In genomic region chr1:194610516-194610915, GRCm38 (mm10) we compare ENCODE assay signal across 12 mouse cellular contexts. TPM values are rescaled to one million over a fixed set of nuclear protein-coding genes. Genes with fewer than 3 reads are reported as not detected.
A peak's percentile ranks its signal among the peaks of the same experiment; 100 is the strongest.
DNase-seq lines count a peak whose midpoint lies in the region; ATAC-seq and TF ChIP-seq lines count a peak whose summit lies in the region.
"Had no signal": no experiment of that assay in that cellular context is flagged by ENCODE, and none has a peak within 500 bp of the region (broad histone marks: within the 10 kb centered on the region; RNA-seq: fewer than 3 reads in every experiment).

No protein-coding gene starts in this region.

- DNase-seq in heart, adult 11 months = peak; percentile 87
- no peak for DNase-seq in heart, postnatal 14 days
- DNase-seq in lung, postnatal 10 days = peak; percentile 30
- DNase-seq in lung, postnatal 4 days = no peak
- DNase-seq in stomach, postnatal 0 days (ENCODE audit: low spot score) = peak; percentile 45
- no peak for DNase-seq in MN1 (ENCODE audit: low spot score)
- no peak for DNase-seq in frontal cortex, adult 2 months (ENCODE audit: extremely low spot score in 1 of 2, low spot score in 1 of 2)

- TF ChIP-seq EP300 in stomach, postnatal 0 days (optimal IDR thresholded peaks at IDR 0.05) = no peak

- H3K4me2 ChIP-seq in limb, embryonic 13.5 days (replicated peaks) = no peak overlapping the region
- no peak overlapping the region for H3K4me2 ChIP-seq in stomach, postnatal 0 days (replicated peaks; ENCODE audit: low read depth)
- H3K4me2 ChIP-seq: lung, embryonic 15.5 days; neural tube, embryonic 12.5 days had no signal

- H3K27me3 ChIP-seq in limb, embryonic 13.5 days = no peaks in the 10 kb centered on the region; the same call in 1 of the 2 replicates
- no peaks in the 10 kb centered on the region for H3K27me3 ChIP-seq in stomach, postnatal 0 days (ENCODE audit: control insufficient read depth, insufficient read depth, low read length)
- H3K27me3 ChIP-seq: lung, embryonic 15.5 days; neural tube, embryonic 12.5 days had no signal

- H3K27ac ChIP-seq in limb, embryonic 13.5 days = no peak overlapping the region
- no peak overlapping the region for H3K27ac ChIP-seq in stomach, postnatal 0 days (replicated peaks)
- H3K27ac ChIP-seq: lung, embryonic 15.5 days; neural tube, embryonic 12.5 days had no signal

- no peak overlapping the region for H3K9ac ChIP-seq in limb, embryonic 13.5 days
- H3K9ac ChIP-seq in stomach, postnatal 0 days (ENCODE audit: low read length) = no peak overlapping the region
- H3K9ac ChIP-seq: lung, embryonic 15.5 days; neural tube, embryonic 12.5 days had no signal

- peaks cover 7% of the 10 kb centered on the region for H3K4me1 ChIP-seq in limb, embryonic 13.5 days
- 0 out of 2 replicates have a peak, but pooled peaks cover 3% of the 10 kb centered on the region for H3K4me1 ChIP-seq in stomach, postnatal 0 days (replicated peaks; ENCODE audit: control insufficient read depth, insufficient read depth)

- H3K36me3 ChIP-seq in limb, embryonic 13.5 days = no peaks in the 10 kb centered on the region
- H3K36me3 ChIP-seq in stomach, postnatal 0 days (ENCODE audit: control insufficient read depth, insufficient read depth, low read length) = no peaks in the 10 kb centered on the region
- H3K36me3 ChIP-seq: lung, embryonic 15.5 days; neural tube, embryonic 12.5 days had no signal

- H3K9me3 ChIP-seq in limb, embryonic 13.5 days = no peaks in the 10 kb centered on the region
- H3K9me3 ChIP-seq in stomach, postnatal 0 days (ENCODE audit: control insufficient read depth, low read length) = no peaks in the 10 kb centered on the region
- H3K9me3 ChIP-seq: lung, embryonic 15.5 days; neural tube, embryonic 12.5 days had no signal

- intact Hi-C loops in heart, postnatal 14 days (cut with DNase I) = no loop called here

- no peak overlapping the region for H3K4me3 ChIP-seq in limb, embryonic 13.5 days
- H3K4me3 ChIP-seq in stomach, postnatal 0 days (ENCODE audit: low read depth, low read length) = no peak overlapping the region
- H3K4me3 ChIP-seq: erythroblast, embryonic 14.5 days; lung, embryonic 15.5 days; neural tube, embryonic 12.5 days had no signal

- WGBS in limb, embryonic 13.5 days = 4% methylated on average over 2 of the region's 2 CpGs
- 7% methylated on average over 2 of the region's 2 CpGs for WGBS in stomach, postnatal 0 days

- peak; percentile 74 for ATAC-seq in limb, embryonic 13.5 days (ENCODE audit: low FRiP score, low read depth)
- ATAC-seq in stomach, postnatal 0 days (ENCODE audit: low FRiP score, low TSS enrichment) = peak; percentile 90
- ATAC-seq: inflammation-experienced regulatory T-cells, adult 6 months had no signal

- no peak for TF ChIP-seq CTCF in stomach, postnatal 0 days (IDR thresholded peaks at IDR 0.05; ENCODE audit: low read depth)

RNA-seq across cellular contexts. Expression of gene Plxna2, which starts 7.5 kb away (rescaled TPM):
- total RNA-seq in heart, postnatal 14 days (2021) = 10 to 100 TPM; 26.6 to 29.7 TPM
- 5.6 and 6.7 TPM in 2 replicates for polyA plus RNA-seq in limb, embryonic 13.5 days (2015; fragmentation: Nextera tagmentation; extraction: Ambion mirVana)
- 3.4 and 3.5 TPM in 2 replicates for polyA plus RNA-seq in stomach, postnatal 0 days (2015; fragmentation: Nextera tagmentation; extraction: Ambion mirVana)
- polyA plus RNA-seq in frontal cortex, adult 2 months (2012; rRNA removed) = 26.9 and 30.7 TPM in 2 replicates

Comparison
In these comparisons a context has a peak if more than half of its experiments do, and no peak if none do; other contexts are left out.
1. DNase-seq: peak in heart, adult 11 months (single experiment), lung, postnatal 10 days (single experiment) and stomach, postnatal 0 days (single experiment); none in heart, postnatal 14 days (0 of 2), lung, postnatal 4 days (0 of 2), MN1 (single experiment) and frontal cortex, adult 2 months (0 of 2).